Mouse (Mus musculus): ENCODE results near the gene Uevld. TPM values are rescaled to one million over a fixed set of nuclear protein-coding genes. Genes with fewer than 3 reads are reported as not detected.

Gene Uevld
- polyA plus RNA-seq, 1 experiment, result not detected

GRCm38 (mm10) chr7:46935847-46936246, 22.5 kb downstream of the Uevld start:
- Histone ChIP-seq H3K4me1 (ENCODE audit: control insufficient read depth, insufficient read depth, low read length) (no peaks in the 10 kb centered on the region), H3K27ac (ENCODE audit: insufficient read depth, low read depth, low read length) (no peak overlapping the region), H3K4me3 (ENCODE audit: insufficient read depth, low read depth, low read length) (no peak overlapping the region)
- TF ChIP-seq POLR2A (IDR thresholded peaks at IDR 0.05; ENCODE audit: insufficient read depth, low read depth, low read length) (no peak), CTCF (IDR thresholded peaks at IDR 0.05; ENCODE audit: insufficient read depth, low read depth, low read length) (no peak)
- WGBS, result 26% methylated on average over 4 of the region's 4 CpGs

GRCm38 (mm10) chr7:46934788-46935187, 23.5 kb downstream of the Uevld start:
- 83% methylated on average over 8 of the region's 8 CpGs for WGBS
- Histone ChIP-seq H3K4me1 (ENCODE audit: control insufficient read depth, insufficient read depth, low read length) (no peaks in the 10 kb centered on the region), H3K27ac (ENCODE audit: insufficient read depth, low read depth, low read length) (no peak overlapping the region), H3K4me3 (ENCODE audit: insufficient read depth, low read depth, low read length) (no peak overlapping the region)
- TF ChIP-seq POLR2A (IDR thresholded peaks at IDR 0.05; ENCODE audit: insufficient read depth, low read depth, low read length), result no peak
- no peak for TF ChIP-seq CTCF (IDR thresholded peaks at IDR 0.05; ENCODE audit: insufficient read depth, low read depth, low read length)

- TF ChIP-seq POLR2A (IDR thresholded peaks at IDR 0.05; ENCODE audit: insufficient read depth, low read depth, low read length), result no peak
- TF ChIP-seq CTCF (IDR thresholded peaks at IDR 0.05; ENCODE audit: insufficient read depth, low read depth, low read length), result no peak
- Histone ChIP-seq H3K4me3 (ENCODE audit: insufficient read depth, low read depth, low read length) (no peak overlapping the region), H3K4me1 (ENCODE audit: control insufficient read depth, insufficient read depth, low read length) (no peaks in the 10 kb centered on the region), H3K27ac (ENCODE audit: insufficient read depth, low read depth, low read length) (no peak overlapping the region)
- WGBS, result 82% methylated on average over 3 of the region's 3 CpGs
These were observed 27.0 kb downstream of the Uevld start for GRCm38 (mm10) chr7:46931370-46931769.

- Histone ChIP-seq H3K4me3 (ENCODE audit: insufficient read depth, low read depth, low read length) (no peak overlapping the region), H3K4me1 (ENCODE audit: control insufficient read depth, insufficient read depth, low read length) (no peaks in the 10 kb centered on the region), H3K27ac (ENCODE audit: insufficient read depth, low read depth, low read length) (no peak overlapping the region)
- 91% methylated on average over 5 of the region's 5 CpGs for WGBS
- TF ChIP-seq POLR2A (IDR thresholded peaks at IDR 0.05; ENCODE audit: insufficient read depth, low read depth, low read length), result no peak
- no peak for TF ChIP-seq CTCF (IDR thresholded peaks at IDR 0.05; ENCODE audit: insufficient read depth, low read depth, low read length)
These were observed 30.0 kb downstream of the Uevld start for GRCm38 (mm10) chr7:46928291-46928690.

- Histone ChIP-seq H3K4me1 (ENCODE audit: control insufficient read depth, insufficient read depth, low read length) (no peaks in the 10 kb centered on the region), H3K27ac (ENCODE audit: insufficient read depth, low read depth, low read length) (no peak overlapping the region), H3K4me3 (ENCODE audit: insufficient read depth, low read depth, low read length) (no peak overlapping the region)
- 83% methylated on average over 4 of the region's 4 CpGs for WGBS
- TF ChIP-seq POLR2A (IDR thresholded peaks at IDR 0.05; ENCODE audit: insufficient read depth, low read depth, low read length) (no peak), CTCF (IDR thresholded peaks at IDR 0.05; ENCODE audit: insufficient read depth, low read depth, low read length) (no peak)
These were observed 36.3 kb downstream of the Uevld start for GRCm38 (mm10) chr7:46922075-46922474.

- Histone ChIP-seq H3K4me3 (ENCODE audit: insufficient read depth, low read depth, low read length) (peak within 1 kb of the TSS; percentile 94), H3K4me1 (ENCODE audit: control insufficient read depth, insufficient read depth, low read length) (no peaks in the 10 kb centered on the region), H3K27ac (ENCODE audit: insufficient read depth, low read depth, low read length) (peak within 1 kb of the TSS; percentile 97)
- WGBS, result under 1% methylated on average over 75 of the region's 75 CpGs
- TF ChIP-seq CTCF (IDR thresholded peaks at IDR 0.05; ENCODE audit: insufficient read depth, low read depth, low read length), result 0 out of 2 replicates have a peak, but pooled peaks have one; percentile 9
- peak; percentile 99 for TF ChIP-seq POLR2A (IDR thresholded peaks at IDR 0.05; ENCODE audit: insufficient read depth, low read depth, low read length)
These were observed 38.7 kb downstream of the Uevld start, which contains the start of gene Tsg101 for GRCm38 (mm10) chr7:46919551-46920176. Gene Tsg101 (minus strand): TSS chr7:46919969.

- 15% methylated on average over 13 of the region's 13 CpGs for WGBS
- Histone ChIP-seq H3K27ac (ENCODE audit: insufficient read depth, low read depth, low read length) (no peak overlapping the region), H3K4me1 (ENCODE audit: control insufficient read depth, insufficient read depth, low read length) (no peaks in the 10 kb centered on the region), H3K4me3 (ENCODE audit: insufficient read depth, low read depth, low read length) (peak overlapping the region; percentile 94; the same call in 1 of the 2 replicates)
- TF ChIP-seq POLR2A (IDR thresholded peaks at IDR 0.05; ENCODE audit: insufficient read depth, low read depth, low read length), result no peak
- no peak for TF ChIP-seq CTCF (IDR thresholded peaks at IDR 0.05; ENCODE audit: insufficient read depth, low read depth, low read length)
These were observed 39.5 kb downstream of the Uevld start for GRCm38 (mm10) chr7:46918678-46919371.

- no peak overlapping the region for H3K27ac ChIP-seq (ENCODE audit: insufficient read depth, low read depth, low read length)
- TF ChIP-seq POLR2A (IDR thresholded peaks at IDR 0.05; ENCODE audit: insufficient read depth, low read depth, low read length), result no peak
- TF ChIP-seq CTCF (IDR thresholded peaks at IDR 0.05; ENCODE audit: insufficient read depth, low read depth, low read length), result no peak
- H3K4me1 ChIP-seq (ENCODE audit: control insufficient read depth, insufficient read depth, low read length), result no peaks in the 10 kb centered on the region
- H3K4me3 ChIP-seq (ENCODE audit: insufficient read depth, low read depth, low read length), result no peak overlapping the region
- WGBS, result 89% methylated on average over 3 of the region's 3 CpGs
These were observed 42.0 kb downstream of the Uevld start for GRCm38 (mm10) chr7:46916376-46916775.

GRCm38 (mm10) chr7:46911250-46911649, 47.1 kb downstream of the Uevld start:
- Histone ChIP-seq H3K4me1 (ENCODE audit: control insufficient read depth, insufficient read depth, low read length) (no peaks in the 10 kb centered on the region), H3K27ac (ENCODE audit: insufficient read depth, low read depth, low read length) (no peak overlapping the region), H3K4me3 (ENCODE audit: insufficient read depth, low read depth, low read length) (no peak overlapping the region)
- 93% methylated on average over 3 of the region's 3 CpGs for WGBS
- TF ChIP-seq POLR2A (IDR thresholded peaks at IDR 0.05; ENCODE audit: insufficient read depth, low read depth, low read length) (no peak), CTCF (IDR thresholded peaks at IDR 0.05; ENCODE audit: insufficient read depth, low read depth, low read length) (no peak)

Measured in olfactory bulb, adult 2 months (tissue).